Mouse (Mus musculus): Measurements from ENCODE around the gene 1700042G07Rik. TPM values are rescaled to one million over a fixed set of nuclear protein-coding genes. Genes with fewer than 3 reads are reported as not detected.
A peak's percentile ranks its signal among the peaks of the same experiment; 100 is the strongest.
"Not testable (repeated sequence)": the region's sequence is repeated elsewhere in the genome, so short reads cannot be mapped to it uniquely, and the experiment has no call there.

1700042G07Rik gene
- total RNA-seq, 2 experiments from 2014 or later = not detected

DNA sequence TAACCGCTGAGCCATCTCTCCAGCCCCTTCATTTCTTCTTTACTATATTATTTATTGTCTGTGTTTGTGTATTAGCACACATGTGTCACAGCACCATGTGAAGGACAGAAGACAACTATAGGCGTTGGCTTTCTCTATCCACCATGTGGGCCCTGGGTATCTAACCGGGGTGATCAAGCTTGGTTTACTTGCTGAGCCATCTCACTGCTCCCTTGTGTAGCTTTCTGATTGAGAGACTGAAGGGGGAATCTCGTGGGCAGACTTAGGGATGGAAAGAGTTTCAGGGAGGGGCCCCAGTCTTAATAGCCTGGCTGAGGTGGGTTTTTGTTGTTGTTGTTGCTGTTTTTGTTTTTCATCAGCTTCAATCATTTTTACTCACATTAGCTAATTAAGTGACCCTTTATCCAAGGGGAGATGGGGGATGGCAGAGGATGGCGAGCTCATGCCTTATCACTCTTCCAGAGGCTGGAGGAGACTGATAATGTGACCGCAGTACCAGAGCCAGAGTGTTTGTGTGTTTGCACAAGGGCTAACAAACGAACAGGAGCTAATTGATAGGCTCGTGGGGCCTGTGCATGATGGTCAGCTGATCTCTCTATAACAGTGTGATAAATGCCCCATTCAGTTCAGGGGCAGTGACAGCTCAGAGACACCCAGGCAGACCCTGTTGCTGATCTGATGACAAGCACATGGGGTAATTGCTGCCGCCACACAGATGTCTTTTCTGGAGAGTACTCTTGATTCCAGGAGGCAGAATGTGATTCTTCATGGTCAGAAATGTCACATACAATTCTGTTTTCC is 20.6 kb downstream of the 1700042G07Rik start:
- intact Hi-C loops (cut with DNase I) = no loop called here

DNA sequence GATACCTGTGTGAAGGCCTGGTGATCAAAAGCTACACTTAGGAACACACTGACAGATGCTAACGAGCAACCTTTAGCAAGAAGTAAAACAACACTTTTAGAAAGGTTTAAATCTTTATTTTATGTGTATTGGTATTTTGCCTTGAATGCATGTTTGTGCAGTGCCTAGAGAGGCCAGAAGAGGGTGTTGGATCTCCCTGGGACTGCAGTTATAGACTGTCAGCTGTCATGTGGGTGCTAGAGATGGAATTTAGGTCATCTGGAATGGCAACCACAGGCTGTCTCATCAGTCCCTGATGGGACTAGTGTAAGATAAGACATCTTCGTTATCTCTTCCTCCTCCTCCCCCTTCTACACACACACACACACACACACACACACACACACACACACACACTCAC is 25.2 kb downstream of the 1700042G07Rik start:
- no peak for DNase-seq (ENCODE audit: low spot score)

More for the DNA sequence above, 20.6 kb downstream of the 1700042G07Rik start:
- no peak for DNase-seq (ENCODE audit: low spot score)

DNA sequence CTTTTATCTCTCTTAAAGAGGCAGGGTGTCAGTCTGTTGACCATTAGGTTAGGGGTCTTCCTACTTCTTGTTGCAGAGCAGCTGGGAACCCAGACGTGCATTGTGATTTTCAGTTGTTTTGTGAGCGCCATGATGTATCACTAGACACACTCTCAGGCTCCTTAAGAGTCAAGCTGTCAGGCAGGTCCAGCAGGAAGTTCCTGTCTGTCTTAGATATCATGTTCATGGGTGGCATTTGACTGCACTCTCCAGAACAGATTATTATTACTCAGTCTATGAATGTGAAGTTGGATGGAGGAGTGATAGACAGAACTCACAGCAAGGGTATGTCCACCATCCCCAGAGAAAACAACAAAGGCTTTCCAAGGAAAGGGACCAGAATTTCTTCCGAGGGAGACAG is 31.2 kb downstream of the 1700042G07Rik start:
- no peak for DNase-seq (ENCODE audit: low spot score)
- intact Hi-C loops (cut with DNase I) = no loop called here

More for the DNA sequence above, 25.2 kb downstream of the 1700042G07Rik start:
- intact Hi-C loops (cut with DNase I) = no loop called here

DNA sequence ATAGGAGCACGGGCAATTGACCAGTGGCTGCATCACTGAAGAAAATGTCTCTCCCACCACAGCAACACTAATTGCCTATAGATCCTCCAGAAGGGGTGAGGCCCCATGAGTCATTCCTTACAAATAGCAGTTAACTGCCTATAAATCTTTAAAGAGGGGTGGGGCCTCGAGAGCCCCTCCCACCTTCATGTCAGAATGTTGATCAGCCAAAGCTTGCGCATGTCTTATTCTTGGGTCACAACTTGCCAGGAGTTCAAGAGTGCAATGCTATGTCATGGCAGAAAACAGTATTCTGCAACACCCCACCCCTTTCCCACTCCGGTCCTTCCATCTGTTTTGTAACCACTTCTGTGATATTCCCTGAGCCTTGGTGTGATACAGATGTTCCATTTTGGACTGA is 33.4 kb downstream of the 1700042G07Rik start:
- intact Hi-C loops (cut with DNase I) = no loop called here
- DNase-seq (ENCODE audit: low spot score) = no peak

DNA sequence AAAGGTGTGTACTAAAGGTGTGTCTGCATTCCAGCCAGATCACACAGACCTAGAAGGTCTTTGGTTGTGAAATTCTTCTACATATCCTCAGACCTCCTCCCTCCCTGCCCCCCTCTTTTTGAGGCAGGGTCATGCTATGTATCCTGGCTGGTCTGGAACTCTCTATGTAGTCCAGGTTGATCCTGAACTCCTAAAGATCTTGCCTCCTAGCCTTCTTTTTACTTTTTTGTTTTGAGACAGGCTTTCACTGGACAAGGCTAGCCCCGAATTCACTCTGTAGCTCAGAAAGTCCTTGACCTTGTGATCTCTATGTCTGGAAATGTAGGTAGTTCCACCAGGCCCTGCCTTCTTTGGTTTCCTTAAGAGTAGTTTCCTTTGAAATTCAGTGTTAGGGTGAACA is 35.7 kb downstream of the 1700042G07Rik start:
- intact Hi-C loops (cut with DNase I) = no loop called here
- no peak for DNase-seq (ENCODE audit: low spot score)

DNA sequence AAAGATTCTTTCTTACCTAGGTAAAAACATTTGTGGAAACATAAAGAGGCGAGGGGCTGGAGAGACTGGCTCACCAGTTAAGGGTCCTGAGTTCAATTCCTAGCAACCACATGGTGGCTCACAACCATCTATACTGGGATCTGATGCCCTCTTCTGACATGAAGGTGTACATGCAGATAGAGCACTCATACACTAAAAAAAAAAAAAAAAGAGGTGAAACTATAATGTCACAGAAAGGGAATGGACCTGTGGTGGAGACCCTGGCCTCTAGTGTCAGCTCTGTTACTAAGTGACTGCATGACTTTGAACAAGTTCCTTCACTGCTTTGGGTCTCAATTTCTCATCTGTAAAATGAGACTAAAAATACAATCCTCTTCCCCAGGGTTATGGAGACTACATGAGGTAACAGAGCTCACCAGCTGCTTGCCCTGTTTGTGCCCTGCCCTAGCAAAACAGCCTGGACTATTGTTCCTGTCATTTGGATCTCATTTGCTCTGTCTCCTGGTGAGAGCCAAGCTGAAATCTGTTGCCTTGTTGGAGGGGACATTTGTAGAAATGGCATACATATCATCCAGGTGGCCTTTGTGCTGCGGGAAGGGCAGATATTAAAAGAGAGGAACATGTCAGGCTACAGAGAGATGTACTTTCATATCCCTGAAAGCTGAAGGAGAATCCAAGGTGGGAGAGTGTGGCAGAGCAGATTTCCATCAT is 42.9 kb downstream of the 1700042G07Rik start:
- intact Hi-C loops (cut with DNase I) = no loop called here
- no peak for DNase-seq (ENCODE audit: low spot score)

DNA sequence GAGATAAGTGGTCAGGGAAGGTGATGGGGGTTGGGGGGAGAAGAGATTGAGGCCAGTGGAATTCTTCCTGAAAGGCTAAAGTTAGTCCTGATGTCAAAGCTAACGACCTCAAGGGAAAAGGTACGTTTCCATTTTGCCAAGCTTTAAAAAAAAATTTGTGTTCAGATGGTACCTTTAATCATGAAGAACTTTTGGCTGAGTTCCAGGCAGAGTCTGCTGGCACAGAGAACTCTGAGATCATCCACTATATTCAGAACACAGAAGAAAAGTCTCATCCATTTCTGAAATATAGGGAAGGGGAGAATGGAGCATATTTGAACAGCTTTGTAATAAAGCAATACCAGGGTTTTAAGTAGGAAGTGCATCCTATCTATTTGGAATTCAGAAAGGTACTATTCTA is 43.9 kb downstream of the 1700042G07Rik start:
- no peak for DNase-seq (ENCODE audit: low spot score)
- intact Hi-C loops (cut with DNase I) = no loop called here

DNA sequence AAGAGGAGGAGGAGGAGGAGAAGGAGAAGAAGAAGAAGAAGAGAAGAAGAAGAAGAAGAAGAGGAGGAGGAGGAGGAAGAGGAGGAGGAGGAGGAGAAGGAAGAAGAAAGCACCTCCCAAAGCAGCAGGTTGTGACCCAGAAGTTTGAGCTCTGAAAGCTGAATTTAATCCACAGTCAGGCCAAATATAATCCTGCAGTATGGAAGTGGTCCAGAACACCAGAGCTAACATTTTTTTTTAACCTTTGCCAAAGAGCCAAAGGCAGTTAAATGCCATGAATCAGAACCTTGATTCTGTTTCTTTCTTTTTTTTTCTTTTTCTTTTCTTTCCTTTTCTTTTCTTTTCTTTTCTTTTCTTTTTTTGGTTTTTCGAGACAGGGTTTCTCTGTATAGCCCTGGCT is 44.5 kb downstream of the 1700042G07Rik start:
- intact Hi-C loops (cut with DNase I); DNase-seq (ENCODE audit: low spot score): not testable (repeated sequence)

DNA sequence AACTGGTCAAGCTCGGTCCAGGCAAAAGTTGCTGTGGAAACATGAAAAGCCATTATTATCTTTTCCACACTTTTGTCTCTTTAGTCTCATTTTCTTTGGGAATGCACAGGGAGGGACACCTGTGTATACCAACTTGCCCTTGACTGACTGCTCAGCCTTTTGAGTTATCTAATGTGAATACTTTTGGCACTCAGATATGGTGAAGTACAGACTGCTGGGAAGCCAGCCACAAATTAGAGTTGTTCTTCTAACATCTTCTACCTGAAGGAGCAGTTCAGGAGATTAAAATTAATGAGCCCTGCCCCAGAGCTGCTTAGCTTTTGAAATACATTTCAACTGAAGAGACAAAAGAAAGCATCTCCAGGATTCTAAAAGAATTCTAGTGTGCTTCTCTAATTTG is 45.9 kb downstream of the 1700042G07Rik start:
- no peak for DNase-seq (ENCODE audit: low spot score)
- intact Hi-C loops (cut with DNase I) = no loop called here

DNA sequence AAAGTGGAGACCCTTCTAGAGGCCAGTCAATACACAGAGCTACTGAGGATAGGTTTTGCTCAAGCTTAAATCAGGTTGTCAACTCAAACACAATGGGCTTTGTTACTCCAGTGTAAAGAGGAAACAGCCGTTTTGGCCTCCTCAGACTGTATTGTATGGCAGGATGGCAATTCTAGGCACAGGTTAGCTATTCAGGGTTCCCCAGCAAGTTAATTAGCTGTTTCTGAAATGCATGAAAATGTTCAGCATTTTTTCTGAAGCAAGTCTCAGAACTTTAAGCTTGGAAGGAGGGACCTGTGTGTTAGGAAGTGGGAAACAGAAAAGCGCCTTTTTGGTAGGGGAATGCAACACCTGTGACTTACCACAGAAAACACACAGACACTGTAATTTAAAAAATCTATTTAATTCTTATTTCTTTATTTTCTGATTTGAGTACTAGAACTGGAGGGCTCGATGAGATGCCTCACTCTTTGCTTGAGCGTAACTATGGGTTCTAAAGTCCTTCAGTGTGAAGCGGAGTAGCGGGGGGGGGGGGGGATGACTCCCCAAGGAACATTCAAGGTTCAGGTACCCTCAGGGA is 47.0 kb downstream of the 1700042G07Rik start:
- intact Hi-C loops (cut with DNase I) = loop anchor here (2.0 kb wide), 1 partner anchor 43 kb away; no protein-coding TSS in a partner anchor
- DNase-seq (ENCODE audit: low spot score) = no peak

DNA sequence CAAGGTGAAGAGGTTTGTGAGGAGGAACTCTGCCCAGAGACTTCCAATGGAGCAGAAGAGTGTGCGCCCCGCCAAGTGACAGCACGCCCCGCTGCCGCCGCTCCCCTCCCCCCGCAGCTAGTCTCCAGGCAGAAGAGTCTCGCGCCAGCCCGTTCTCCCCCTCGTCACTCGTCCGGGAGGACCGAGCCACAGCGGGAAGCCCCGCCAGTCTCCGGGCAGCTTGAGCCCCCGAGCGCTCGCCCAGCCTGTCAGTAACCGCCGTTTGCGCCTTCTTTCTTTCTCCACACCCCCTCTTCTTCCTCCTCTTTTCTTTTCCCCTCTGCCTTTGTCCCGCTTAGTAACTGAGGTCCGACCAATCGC is 47.6 kb downstream of the 1700042G07Rik start:
- intact Hi-C loops (cut with DNase I) = loop anchor here (2.0 kb wide), 1 partner anchor 44 kb away; no protein-coding TSS in a partner anchor
- no peak for DNase-seq (ENCODE audit: low spot score)

DNA sequence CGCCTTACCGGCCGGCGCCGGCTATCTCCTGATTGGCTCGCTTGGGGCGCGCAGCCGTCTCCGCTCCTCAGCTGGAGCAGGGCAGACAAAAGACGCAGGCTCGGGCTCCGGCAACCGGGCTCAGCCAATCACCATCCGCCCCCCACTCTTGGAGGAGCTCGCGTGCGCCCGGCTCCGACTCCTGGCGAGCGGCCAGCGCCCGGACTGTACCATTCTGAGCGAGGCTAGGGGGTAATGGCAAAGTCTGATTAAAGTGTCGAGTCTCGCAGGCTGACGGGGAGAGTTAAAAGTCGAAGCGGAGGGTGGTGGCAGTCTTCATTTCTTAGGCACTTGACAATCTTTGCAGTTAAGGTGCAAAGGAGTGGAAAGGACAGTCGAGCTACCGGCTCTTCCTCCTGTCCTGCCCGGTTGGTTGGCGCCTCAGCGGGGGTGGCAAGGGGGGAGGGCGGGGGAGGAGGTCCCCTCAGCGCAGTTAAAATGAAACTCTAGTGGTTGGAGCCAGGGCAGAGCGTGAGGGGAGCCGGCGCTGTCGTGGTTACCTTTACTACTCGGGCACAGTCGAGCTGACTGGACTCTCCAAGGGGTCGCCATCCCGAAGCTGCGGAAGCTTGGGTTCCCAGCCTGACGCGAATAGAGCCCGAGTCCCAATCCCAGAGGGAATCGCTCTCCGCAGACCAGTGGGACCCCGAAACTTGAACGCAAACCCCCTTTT is 48.1 kb downstream of the 1700042G07Rik start, which contains the start of gene Pik3r3:
Pik3r3 (plus strand) TSS at position 479 of the 712 bp plus-strand sequence.
- peak; percentile 97 for DNase-seq (ENCODE audit: low spot score)
- intact Hi-C loops (cut with DNase I) = loop anchor here (2.0 kb wide), 1 partner anchor 44 kb away; no protein-coding TSS in a partner anchor

DNA sequence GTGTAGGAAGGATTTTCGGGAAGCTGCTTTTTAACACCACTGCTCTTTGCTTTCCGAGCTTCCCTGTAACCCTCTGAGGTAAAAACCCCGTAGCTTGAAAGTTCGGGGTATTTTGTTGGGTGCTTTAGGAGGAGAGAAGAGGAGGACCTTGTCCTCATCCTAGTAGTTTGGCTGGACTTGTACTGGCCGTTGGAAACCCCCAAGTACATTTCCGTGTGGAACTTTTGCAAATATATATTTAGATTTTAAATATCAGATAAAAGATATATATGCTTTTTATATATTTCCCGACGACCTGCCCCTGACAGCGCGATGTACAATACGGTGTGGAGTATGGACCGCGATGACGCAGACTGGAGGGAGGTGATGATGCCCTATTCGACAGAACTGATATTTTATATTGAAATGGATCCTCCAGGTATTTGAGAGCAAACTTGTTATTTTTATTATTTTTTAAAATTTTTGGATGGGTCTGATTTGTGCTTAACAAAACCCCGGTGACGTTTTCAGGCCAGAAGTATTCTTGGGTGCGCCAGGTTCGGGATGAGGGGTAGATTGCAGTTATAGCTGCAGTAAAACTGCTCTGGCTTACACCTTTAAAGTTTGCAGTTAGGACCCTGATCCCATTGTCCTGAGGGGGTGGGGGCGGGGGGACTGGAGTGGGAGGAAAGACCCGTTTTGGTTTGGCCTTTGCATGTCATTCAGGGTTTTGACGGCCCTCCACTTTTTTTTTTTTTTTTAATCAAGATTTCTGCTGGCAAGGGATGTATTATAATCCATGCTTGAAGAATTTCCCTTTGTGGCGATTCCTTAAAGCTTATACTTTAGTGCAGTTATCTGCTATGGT is 49.0 kb downstream of the 1700042G07Rik start:
- no peak for DNase-seq (ENCODE audit: low spot score)
- intact Hi-C loops (cut with DNase I) = loop anchor here (2.0 kb wide), 1 partner anchor 45 kb away; no protein-coding TSS in a partner anchor

DNA sequence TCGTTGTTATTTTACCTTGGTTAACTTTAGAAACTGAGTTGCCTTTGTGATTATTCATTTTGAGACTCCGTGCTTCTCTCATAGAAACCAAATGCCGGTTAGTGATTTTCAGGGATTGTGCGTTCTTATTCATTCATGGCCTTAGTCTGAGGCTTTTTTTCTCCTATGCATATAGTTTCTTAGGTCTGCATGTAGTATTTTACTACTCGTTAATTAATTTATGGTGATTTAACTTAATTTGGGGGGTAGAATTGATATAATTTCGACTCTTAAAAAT is 49.6 kb downstream of the 1700042G07Rik start:
- DNase-seq (ENCODE audit: low spot score) = no peak
- intact Hi-C loops (cut with DNase I) = no loop called here

Other genes with a start within 250 kb of the 1700042G07Rik start
- not detected for gene Dmbx1, start 233.4 kb upstream of the 1700042G07Rik start, total RNA-seq (2021)
- under 1 TPM; 0.13 to 0.17 TPM for gene Faah, start 155.4 kb upstream of the 1700042G07Rik start, total RNA-seq (2021)
- 10 to 100 TPM; 24.5 to 27.9 TPM for gene Nsun4, start 119.5 kb upstream of the 1700042G07Rik start, total RNA-seq (2021)
- gene Uqcrh, start 98.3 kb upstream of the 1700042G07Rik start, total RNA-seq (2021) = 1,000 to 10,000 TPM; 1,988 to 2,066 TPM
- gene Lrrc41, start 98.1 kb upstream of the 1700042G07Rik start, total RNA-seq (2021) = 10 to 100 TPM; 24.6 to 29.4 TPM
- under 1 TPM; 0.29 to 0.53 TPM for gene Rad54l, start 49.7 kb upstream of the 1700042G07Rik start, total RNA-seq (2021)
- gene Pomgnt1, start 49.5 kb upstream of the 1700042G07Rik start, total RNA-seq (2021) = 10 to 100 TPM; 61.8 to 62.7 TPM
- 1 to 10 TPM; 3.3 to 3.9 TPM for gene Lurap1, start 22.0 kb upstream of the 1700042G07Rik start, total RNA-seq (2021)
- gene Tspan1, start 5.8 kb upstream of the 1700042G07Rik start, total RNA-seq (2021) = not detected
- under 1 TPM in 1 of 2 experiments, not detected in 1; 0.39 TPM for gene Gm49337, start within 50 bp of the 1700042G07Rik start, total RNA-seq (2021)
- gene Pik3r3, start 48.2 kb downstream of the 1700042G07Rik start, total RNA-seq (2021) = 10 to 100 TPM; 12.9 to 13.1 TPM

Measured in heart, postnatal 25 days (tissue).